Mouse (Mus musculus) small intestine, adult 2 months (tissue): ENCODE results near the gene Cyb5r3. TPM values are rescaled to one million over a fixed set of nuclear protein-coding genes. Genes with fewer than 3 reads are reported as not detected.

Source experiments
- H3K27ac ChIP-seq: fragments of 200-500 bp; 2 replicates; pipeline ENCODE4 v1.5.1; 2012; ENCODE audit warnings: low read depth, low read length, control low read depth, inconsistent platforms; ENCODE audit not compliant: insufficient read depth
- H3K27me3 ChIP-seq: fragments of 200-500 bp; 2 replicates; pipeline ENCODE4 v1.6.1; 2012; ENCODE audit warnings: mild to moderate bottlenecking, moderate library complexity, low read length, inconsistent platforms; ENCODE audit not compliant: control insufficient read depth, insufficient read depth
- H3K36me3 ChIP-seq: fragments of 200-500 bp; 2 replicates; pipeline ENCODE4 v1.6.1; 2012; ENCODE audit warnings: mild to moderate bottlenecking, low read length, control low read depth, inconsistent platforms; ENCODE audit not compliant: control insufficient read depth, insufficient read depth
- H3K4me1 ChIP-seq: fragments of 200-500 bp; 2 replicates; pipeline ENCODE4 v1.6.1; 2012; ENCODE audit warnings: low read length, inconsistent platforms, mixed read lengths; ENCODE audit not compliant: control insufficient read depth, insufficient read depth, insufficient read length
- H3K4me3 ChIP-seq: fragments of 200-500 bp; 2 replicates; pipeline ENCODE4 v1.5.1; 2012; ENCODE audit warnings: low read depth, mild to moderate bottlenecking, control low read depth, inconsistent platforms, low read length, moderate library complexity
- CTCF ChIP-seq: fragments of 200-500 bp; IDR thresholded peaks from 2 replicates; pipeline ENCODE4 v1.5.1; 2012; ENCODE audit warnings: low read depth, mild to moderate bottlenecking, control low read depth, inconsistent platforms, low read length, moderate library complexity, mixed read lengths; ENCODE audit not compliant: insufficient replicate concordance, insufficient read length; ENCODE audit errors: extremely low read depth
- POLR2A ChIP-seq: fragments of 200-500 bp; IDR thresholded peaks from 2 replicates; pipeline ENCODE4 v1.6.1; 2012; ENCODE audit warnings: low read depth, mild to moderate bottlenecking, control low read depth, inconsistent platforms, low read length, moderate library complexity
- WGBS: fragments of 180-500 bp; shearing (Covaris S2); methylation state at CpG from one replicate; pipeline ENCODE4 v1.1.7; 2018; 5-methylcytosine and 5-hydroxymethylcytosine counted together
- polyA plus RNA-seq: library from polyadenylated mRNA; depleted of rRNA; stranded (reverse); fragments of >200 nt; gene quantifications from 2 replicates; pipeline ENCODE4 v1.2.3, GENCODE M21; 2012

The Cyb5r3 gene
- polyA plus RNA-seq, 1 experiment: 624 TPM

DNA sequence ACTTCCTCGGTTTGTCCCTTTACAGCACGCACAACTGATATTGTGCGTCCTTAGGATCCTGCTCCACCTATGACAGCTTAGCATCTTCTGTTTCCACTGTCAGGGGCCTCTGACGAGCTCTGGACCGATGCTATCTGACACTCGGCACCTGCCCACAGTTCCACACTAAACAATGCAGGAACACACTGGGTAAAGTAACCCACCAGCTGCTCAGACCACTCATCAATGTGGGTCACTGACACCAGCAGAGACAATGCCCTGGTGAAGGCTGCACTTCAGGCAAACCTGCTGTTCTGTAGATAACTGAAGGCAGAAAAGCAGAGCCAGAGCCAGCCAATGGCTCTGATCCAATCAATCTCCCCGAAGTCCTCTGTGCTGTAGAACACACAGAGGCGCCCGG, 45.8 kb downstream of the Cyb5r3 start:
- Histone ChIP-seq H3K27me3 (no peaks in the 10 kb centered on the region), H3K27ac (no peak overlapping the region), H3K4me1 (peaks cover 6% of the 10 kb centered on the region; the same call in 1 of the 2 replicates), H3K4me3 (no peak overlapping the region), H3K36me3 (peaks cover 56% of the 10 kb centered on the region)
- 92% methylated on average over 9 of the region's 9 CpGs for WGBS
- TF ChIP-seq CTCF: no peak
- no peak for TF ChIP-seq POLR2A

DNA sequence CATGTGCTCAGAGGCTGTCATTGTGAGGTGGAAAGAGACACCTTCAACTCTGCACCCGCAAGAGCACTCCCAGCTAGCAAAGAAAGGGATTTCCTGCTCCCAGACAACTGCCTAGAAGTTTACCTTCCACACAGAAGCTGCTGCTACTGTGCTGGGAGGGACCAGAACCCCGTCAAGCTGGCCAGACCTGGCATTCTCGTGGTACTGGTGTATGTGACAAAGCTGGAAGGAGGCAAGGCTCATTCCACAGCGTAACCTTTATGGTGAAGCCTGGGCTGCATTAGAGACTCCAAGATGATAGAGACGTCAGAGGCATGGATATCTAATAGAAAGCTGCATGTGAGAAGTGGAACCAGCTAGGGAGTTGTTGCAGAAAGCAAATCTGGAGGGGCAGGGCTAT, 47.8 kb downstream of the Cyb5r3 start:
- Histone ChIP-seq H3K27me3 (no peaks in the 10 kb centered on the region), H3K36me3 (peaks cover 43% of the 10 kb centered on the region), H3K4me1 (peaks cover 7% of the 10 kb centered on the region; the same call in 1 of the 2 replicates), H3K4me3 (no peak overlapping the region), H3K27ac (no peak overlapping the region)
- 70% methylated on average over 5 of the region's 5 CpGs for WGBS
- no peak for TF ChIP-seq POLR2A
- TF ChIP-seq CTCF: no peak

DNA sequence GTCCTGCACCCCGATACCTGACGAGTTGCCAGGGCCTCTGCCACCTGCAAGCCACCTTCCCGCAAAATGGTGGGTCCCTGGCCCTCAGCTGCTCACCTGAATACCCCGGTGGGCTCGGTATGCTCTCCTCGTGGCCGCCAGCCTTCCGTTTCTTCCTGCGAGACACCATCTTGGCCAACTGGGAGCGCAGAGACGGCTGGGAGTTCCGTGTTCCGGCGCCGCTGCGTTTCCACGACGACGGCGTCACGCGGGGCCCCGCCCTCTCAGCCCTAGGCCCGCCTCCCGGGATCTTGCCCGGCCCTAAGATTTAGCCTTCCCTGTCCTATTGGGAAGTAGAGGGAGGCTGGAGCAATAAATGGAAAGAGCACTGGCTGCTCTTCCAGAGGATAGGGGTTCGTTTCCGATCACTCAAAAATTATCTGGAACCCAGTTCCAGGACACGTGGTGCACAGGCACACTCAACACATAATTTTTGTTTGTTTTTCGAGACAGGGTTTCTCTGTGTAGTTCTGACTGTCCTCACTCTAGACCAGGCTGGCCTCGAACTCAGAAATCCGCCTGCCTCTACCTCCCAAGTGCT, 49.7 kb downstream of the Cyb5r3 start, which contains the start of gene Rrp7a:
Gene Rrp7a (minus strand): TSS at position 236 of the 580 bp plus-strand sequence.
- peaks cover 7% of the 10 kb centered on the region; the same call in 1 of the 2 replicates for H3K4me1 ChIP-seq
- H3K27me3 ChIP-seq: no peaks in the 10 kb centered on the region
- peak within 1 kb of the TSS; percentile 40; the same call in 1 of the 2 replicates for H3K27ac ChIP-seq
- 4% methylated on average over 32 of the region's 32 CpGs for WGBS
- peaks cover 39% of the 10 kb centered on the region for H3K36me3 ChIP-seq
- TF ChIP-seq CTCF (no peak), POLR2A (no peak)
- peak within 1 kb of the TSS; percentile 99 for H3K4me3 ChIP-seq

DNA sequence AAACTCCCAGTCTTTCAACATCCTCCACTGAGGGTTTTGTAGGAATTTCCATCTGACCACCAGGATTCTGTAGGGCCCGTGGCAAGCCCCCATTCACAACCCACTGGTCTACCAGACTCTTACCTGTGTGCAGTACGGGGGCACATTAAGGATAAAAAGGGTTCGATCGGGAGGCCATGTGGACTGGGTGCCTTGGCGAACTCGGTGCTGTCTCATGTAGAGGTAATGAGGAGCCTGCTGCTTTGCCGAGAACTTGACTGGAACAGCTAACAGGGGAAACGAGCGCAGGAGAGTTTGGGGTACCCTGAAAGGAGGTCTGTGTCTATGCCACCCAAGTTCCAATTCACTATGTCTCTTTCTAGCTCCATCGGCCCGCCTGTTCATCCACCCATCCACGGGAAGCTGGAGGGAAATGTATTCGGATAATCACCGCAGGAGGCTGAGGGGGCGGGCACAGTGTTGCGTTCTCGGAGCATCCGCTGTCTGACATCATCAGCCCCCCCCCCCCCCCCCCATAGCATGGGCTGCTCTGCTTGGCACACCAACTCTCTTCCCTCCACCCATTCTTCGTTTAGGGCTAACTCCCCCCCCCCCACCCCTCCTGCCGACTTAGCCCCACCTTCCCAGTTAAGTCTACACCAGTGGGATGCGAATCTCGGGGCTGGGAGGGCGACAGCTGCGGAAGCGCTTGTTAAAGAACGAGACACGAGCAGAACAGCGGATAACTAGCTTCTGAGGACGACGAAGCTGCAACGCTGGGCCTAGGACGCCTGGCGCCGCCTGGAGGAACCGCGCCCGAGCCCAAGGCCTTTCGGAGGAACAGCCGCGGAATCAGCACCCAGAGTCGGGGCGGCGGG, 50.5 kb downstream of the Cyb5r3 start:
- TF ChIP-seq POLR2A (no peak), CTCF (no peak)
- Histone ChIP-seq H3K4me1 (peaks cover 7% of the 10 kb centered on the region; the same call in 1 of the 2 replicates), H3K4me3 (peak overlapping the region; percentile 99), H3K27me3 (no peaks in the 10 kb centered on the region), H3K36me3 (peaks cover 38% of the 10 kb centered on the region), H3K27ac (peak overlapping the region; percentile 40; the same call in 1 of the 2 replicates)
- 1% methylated on average over 43 of the region's 43 CpGs for WGBS

DNA sequence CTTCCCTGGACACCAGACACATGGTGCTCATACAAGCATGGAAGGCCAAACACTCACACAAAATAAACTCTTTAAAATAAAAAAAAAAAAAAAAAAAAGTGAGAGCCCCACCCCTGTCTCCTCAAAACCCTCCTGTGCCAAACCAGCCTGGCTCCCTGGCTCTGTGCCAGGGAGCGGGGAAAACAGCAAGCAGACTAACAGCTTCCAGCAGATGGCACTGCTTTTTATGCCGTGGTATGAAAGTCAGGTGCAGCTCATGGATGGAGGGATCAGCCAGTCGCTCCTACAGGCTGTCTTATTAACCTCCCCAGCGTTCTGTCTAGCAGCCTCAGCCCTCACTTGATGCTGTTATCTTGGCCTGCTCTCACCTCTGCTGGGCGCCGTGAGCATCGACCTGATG, 54.0 kb downstream of the Cyb5r3 start:
- H3K4me3 ChIP-seq: no peak overlapping the region
- H3K27me3 ChIP-seq: no peaks in the 10 kb centered on the region
- H3K4me1 ChIP-seq: peaks cover 4% of the 10 kb centered on the region; the same call in 1 of the 2 replicates
- H3K27ac ChIP-seq: no peak overlapping the region
- WGBS: 33% methylated on average over 7 of the region's 7 CpGs
- TF ChIP-seq CTCF: peak; percentile 49; the same call in 1 of the 2 replicates
- no peak for TF ChIP-seq POLR2A
- H3K36me3 ChIP-seq: peaks cover 44% of the 10 kb centered on the region

DNA sequence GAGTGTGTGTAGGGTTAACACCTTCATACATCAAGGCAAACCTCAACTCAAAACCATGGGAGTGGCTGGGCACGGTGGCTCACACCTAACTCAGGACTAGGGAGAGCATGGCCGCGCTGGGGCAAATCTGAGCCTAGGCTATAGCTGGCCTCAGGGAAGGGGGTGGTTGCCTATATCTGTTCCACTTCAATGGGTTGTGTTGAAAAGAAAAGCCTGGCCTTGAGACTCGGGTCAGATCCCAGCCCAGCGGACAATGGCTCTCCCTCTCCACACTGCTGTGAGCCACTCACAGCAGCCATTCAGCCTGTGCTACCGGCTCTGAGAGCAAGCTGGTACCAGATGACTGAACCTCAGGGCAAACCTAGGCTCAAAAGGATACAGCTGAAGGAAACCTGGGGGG, 57.3 kb downstream of the Cyb5r3 start:
- Histone ChIP-seq H3K27ac (no peak overlapping the region), H3K4me1 (no peaks in the 10 kb centered on the region), H3K27me3 (no peaks in the 10 kb centered on the region), H3K36me3 (peaks cover 43% of the 10 kb centered on the region), H3K4me3 (no peak overlapping the region)
- TF ChIP-seq POLR2A (no peak), CTCF (no peak)
- 78% methylated on average over 6 of the region's 6 CpGs for whole genome bisulfite sequencing

DNA sequence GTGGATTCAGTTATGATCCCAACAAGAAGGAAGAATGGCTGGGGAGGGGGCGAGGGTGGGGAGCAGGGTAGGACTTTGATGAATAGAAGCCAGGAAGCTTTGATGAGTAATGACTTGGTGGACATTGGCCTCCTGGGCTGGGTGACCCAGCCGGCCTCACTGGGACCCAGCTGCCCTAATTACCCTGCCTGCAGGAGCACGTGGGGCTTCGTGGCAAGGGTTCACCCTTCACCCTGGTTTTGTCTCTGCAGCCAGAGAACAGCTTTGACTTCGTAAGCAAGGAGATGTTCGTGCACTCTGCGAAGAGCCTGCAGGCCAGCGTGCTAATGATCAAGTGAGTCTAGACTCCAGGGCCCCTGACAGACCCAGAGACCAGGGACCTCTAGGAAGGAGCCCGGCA, 58.3 kb downstream of the Cyb5r3 start:
- WGBS: 76% methylated on average over 9 of the region's 9 CpGs
- peaks cover 41% of the 10 kb centered on the region for H3K36me3 ChIP-seq
- H3K27ac ChIP-seq: no peak overlapping the region
- TF ChIP-seq CTCF (no peak), POLR2A (no peak)
- no peaks in the 10 kb centered on the region for H3K4me1 ChIP-seq
- H3K27me3 ChIP-seq: no peaks in the 10 kb centered on the region
- H3K4me3 ChIP-seq: no peak overlapping the region
